Mouse (Mus musculus) bone marrow macrophage, adult 2 months (primary cell): ENCODE results near the gene Prdx3.

Source experiments
- CTCF ChIP-seq: IDR thresholded peaks from 2 replicates; pipeline ENCODE4 v1.5.1; 2012; ENCODE audit warnings: low read depth, mild to moderate bottlenecking, low read length, moderate library complexity
- POLR2A ChIP-seq: IDR thresholded peaks from 2 replicates; pipeline ENCODE4 v1.6.1; 2012; ENCODE audit warnings: mild to moderate bottlenecking, low read depth, low read length, borderline replicate concordance

GRCm38 (mm10) chr19:60872272-60872671, 2.1 kb downstream of the Prdx3 start:
- no peak for TF ChIP-seq CTCF
- no peak for TF ChIP-seq POLR2A
